Mouse (Mus musculus) myocyte (in vitro differentiated cells): ENCODE results near the gene Frzb.

ENCODE experiments used
- POLR2A ChIP-seq: IDR thresholded peaks from one replicate; pipeline ENCODE4 v1.6.1; 2011; ENCODE audit warnings: low read depth, mild to moderate bottlenecking, control low read depth, moderate library complexity; ENCODE audit not compliant: insufficient read length
- POLR2AphosphoS2 ChIP-seq: IDR thresholded peaks from one replicate; pipeline ENCODE4 v1.6.1; 2011; ENCODE audit warnings: low read depth, control low read depth; ENCODE audit not compliant: insufficient read length
- SRF ChIP-seq: IDR thresholded peaks from one replicate; pipeline ENCODE4 v1.6.1; 2011; ENCODE audit warnings: low read depth; ENCODE audit not compliant: control insufficient read depth, insufficient read length
- TCF12 ChIP-seq: IDR thresholded peaks from one replicate; pipeline ENCODE4 v1.6.1; 2011; ENCODE audit warnings: mild to moderate bottlenecking, control low read depth; ENCODE audit not compliant: poor library complexity, insufficient read depth, severe bottlenecking
- USF1 ChIP-seq: IDR thresholded peaks from one replicate; pipeline ENCODE4 v1.6.1; 2011; ENCODE audit warnings: low read depth, mild to moderate bottlenecking, control low read depth, moderate library complexity

DNA sequence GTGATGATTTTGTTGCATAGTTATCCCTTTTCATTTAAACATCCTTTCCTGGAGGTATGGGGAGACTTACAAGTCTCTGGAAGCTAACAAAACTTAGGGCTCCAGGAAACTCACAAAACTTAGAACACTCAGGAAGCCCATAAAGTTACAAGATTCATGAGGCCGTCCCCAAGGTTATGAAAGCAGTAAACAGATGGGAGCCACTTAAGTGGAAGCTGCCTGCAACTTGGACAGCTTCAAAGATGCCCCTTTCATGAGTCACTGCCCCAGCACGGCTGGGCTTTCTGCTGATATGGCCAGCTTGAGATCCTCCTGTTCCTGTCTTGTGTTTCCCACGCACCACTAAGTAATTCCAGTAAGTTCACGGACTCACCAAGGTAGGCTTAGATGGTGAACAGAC, 63.0 kb downstream of the Frzb start:
- TF ChIP-seq POLR2A: no peak
- no peak for TF ChIP-seq USF1
- TF ChIP-seq TCF12: no peak
- TF ChIP-seq POLR2AphosphoS2: no peak
- TF ChIP-seq SRF: no peak
